Mouse (Mus musculus): ENCODE measurements around the gene P2rx7.

DNA sequence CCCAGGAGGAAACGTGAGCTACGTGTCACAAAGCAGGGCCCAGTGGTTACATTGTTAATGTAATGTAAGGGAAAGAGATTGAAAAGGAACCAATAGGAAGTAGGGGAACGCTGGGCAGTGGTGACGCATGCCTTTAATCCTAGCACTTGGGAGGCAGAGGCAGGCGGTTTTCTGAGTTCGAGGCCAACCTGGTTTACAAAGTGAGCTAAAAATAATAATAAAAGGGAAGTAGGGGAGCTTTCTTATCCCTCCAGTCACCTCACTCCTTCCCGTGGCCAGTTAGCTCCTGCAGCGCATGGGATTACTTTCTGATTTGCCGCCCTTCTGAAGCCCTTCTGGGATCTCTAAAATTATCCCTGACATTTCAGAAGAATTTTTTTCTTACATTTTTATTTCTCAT lies 19.9 kb upstream of the P2rx7 start:
- TF ChIP-seq GATA1 (IDR thresholded peaks at IDR 0.05; ENCODE audit: borderline replicate concordance, low read length) (no peak), FLI1 (IDR thresholded peaks at IDR 0.05; ENCODE audit: low read length) (no peak)

All from megakaryocyte, embryonic 14.5 days (primary cell).